Mouse (Mus musculus) left cerebral cortex, postnatal 4 days (tissue): ENCODE results near the gene Qprt. TPM values are rescaled to one million over a fixed set of nuclear protein-coding genes. Genes with fewer than 3 reads are reported as not detected.
"Not testable (repeated sequence)": the region's sequence is repeated elsewhere in the genome, so short reads cannot be mapped to it uniquely, and the experiment has no call there.

ENCODE experiments used
- DNase-seq: peaks from one replicate; pipeline ENCODE4 v3.0.0-alpha.2; 2022
- intact Hi-C: fragments of 180-260 bp; cut with DNase I; formaldehyde crosslinking; loops from one replicate; pipeline ENCODE4 v1.15.1; 2025
- total RNA-seq, 2 experiments: library from RNA; stranded (reverse); gene quantifications; 2 replicates each; pipeline ENCODE4 v1.2.3; 2021

Gene Qprt
- total RNA-seq, 2 experiments from 2014 or later, result 0.18 TPM; not detected in 1

GRCm38 (mm10) chr7:127101451-127102016, 20.5 kb downstream of the Qprt start:
- intact Hi-C loops, result loop anchor here (10.0 kb wide), 1 partner anchor 157 kb away; the partner anchor contains the start of gene Asphd1
- DNase-seq, result no peak

- no peak for DNase-seq
- intact Hi-C loops, result no loop called here
These were observed 22.5 kb downstream of the Qprt start for GRCm38 (mm10) chr7:127099528-127099927.

- no peak for DNase-seq
- intact Hi-C loops, result no loop called here
These were observed 23.1 kb downstream of the Qprt start for GRCm38 (mm10) chr7:127098950-127099349.

GRCm38 (mm10) chr7:127098521-127098920, 23.5 kb downstream of the Qprt start:
- intact Hi-C loops, result no loop called here
- DNase-seq, result no peak

GRCm38 (mm10) chr7:127096456-127096855, 25.6 kb downstream of the Qprt start:
- intact Hi-C loops, result no loop called here
- DNase-seq, result no peak

- DNase-seq, result no peak
- intact Hi-C loops, result no loop called here
These were observed 28.1 kb downstream of the Qprt start for GRCm38 (mm10) chr7:127093914-127094313.

GRCm38 (mm10) chr7:127091114-127091896, 30.7 kb downstream of the Qprt start, which contains the start of gene AI467606:
Gene AI467606 (plus strand): TSS chr7:127091359.
- DNase-seq, result no peak

GRCm38 (mm10) chr7:127090154-127091113, 31.6 kb downstream of the Qprt start:
- no peak for DNase-seq
- intact Hi-C loops, result no loop called here

More at GRCm38 (mm10) chr7:127091114-127091896, 30.7 kb downstream of the Qprt start, which contains the start of gene AI467606:
- intact Hi-C loops, result no loop called here

- DNase-seq, result no peak
- intact Hi-C loops, result no loop called here
These were observed 32.9 kb downstream of the Qprt start for GRCm38 (mm10) chr7:127088901-127089845.

GRCm38 (mm10) chr7:127088083-127088482, 33.9 kb downstream of the Qprt start:
- intact Hi-C loops, result no loop called here
- DNase-seq, result no peak

- DNase-seq, intact Hi-C loops: not testable (repeated sequence)
These were observed 34.6 kb downstream of the Qprt start, which contains the start of gene Zg16 for GRCm38 (mm10) chr7:127087278-127088010. Gene Zg16 (minus strand): TSS chr7:127087328.

- intact Hi-C loops, DNase-seq: not testable (repeated sequence)
These were observed 36.3 kb downstream of the Qprt start for GRCm38 (mm10) chr7:127085751-127086150.

GRCm38 (mm10) chr7:127084794-127085193, 37.2 kb downstream of the Qprt start:
- intact Hi-C loops, result no loop called here
- DNase-seq, result no peak

GRCm38 (mm10) chr7:127083689-127084088, 38.3 kb downstream of the Qprt start:
- intact Hi-C loops, result no loop called here
- DNase-seq, result no peak

GRCm38 (mm10) chr7:127082995-127083394, 39.0 kb downstream of the Qprt start:
- intact Hi-C loops, result no loop called here
- no peak for DNase-seq

GRCm38 (mm10) chr7:127082271-127082670, 39.8 kb downstream of the Qprt start:
- no peak for DNase-seq
- intact Hi-C loops, result no loop called here

GRCm38 (mm10) chr7:127080045-127080444, 42.0 kb downstream of the Qprt start:
- intact Hi-C loops, result no loop called here
- no peak for DNase-seq

- intact Hi-C loops, result no loop called here
- no peak for DNase-seq
These were observed 44.3 kb downstream of the Qprt start for GRCm38 (mm10) chr7:127077692-127078091.

- DNase-seq, result no peak
- intact Hi-C loops, result no loop called here
These were observed 45.8 kb downstream of the Qprt start for GRCm38 (mm10) chr7:127076188-127076587.
